Mouse (Mus musculus): ENCODE measurements at regions not wholly inside any gene's neighbourhood (a gene's known extent, or its start where the extent isn't known, plus 50 kb on each side); places are given as distances from the start of the nearest gene placed in this dataset.

DNA sequence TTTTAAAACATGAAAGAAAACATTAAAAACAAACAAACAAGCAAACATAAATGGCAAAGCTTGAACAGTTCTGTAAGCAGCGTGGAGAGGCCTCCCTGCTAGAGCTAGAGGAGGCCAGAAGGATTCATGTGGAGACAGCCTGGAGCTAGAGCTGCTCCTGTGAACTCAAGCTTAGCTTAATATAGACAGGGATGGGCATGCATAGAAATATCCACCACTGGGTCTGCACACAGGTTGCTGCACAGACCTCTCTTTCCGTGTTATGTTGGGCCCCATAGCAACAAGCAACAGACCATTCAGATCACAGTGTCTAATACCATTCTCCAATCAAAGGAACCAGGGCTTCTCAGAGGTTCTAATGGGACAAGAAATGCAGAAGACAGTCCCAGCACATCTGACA is 122.9 kb upstream of the Magi3 start:
- intact Hi-C loops (cut with DNase I) = no loop called here
- DNase-seq (ENCODE audit: low spot score in 2 of 2) = no peak

- peak; percentile 51 to 52 for DNase-seq (ENCODE audit: low spot score in 2 of 2)
- intact Hi-C loops (cut with DNase I) = no loop called here
These were observed 122.0 kb upstream of the Magi3 start for GRCm38 (mm10) chr3:104342220-104342619.

DNA sequence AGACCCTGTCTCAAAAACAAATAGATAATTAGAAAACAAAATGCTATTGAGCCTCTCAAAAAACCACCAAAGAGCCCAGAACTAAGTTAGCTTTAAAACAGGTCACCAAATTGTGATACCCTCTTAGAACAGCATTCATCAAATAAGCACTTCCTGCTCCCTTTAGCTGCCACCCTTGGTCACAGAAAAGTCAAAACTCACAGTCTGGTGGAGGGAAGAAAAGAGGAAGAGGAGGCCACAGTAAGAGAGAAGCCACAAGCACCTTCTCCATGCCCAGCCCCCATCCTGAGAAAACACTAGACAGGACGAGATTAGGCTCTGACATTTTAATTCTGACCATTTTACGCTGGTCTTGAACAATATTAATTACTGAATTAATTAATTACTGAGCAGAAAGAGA is 120.2 kb upstream of the Magi3 start:
- no peak for DNase-seq (ENCODE audit: low spot score in 2 of 2)
- intact Hi-C loops (cut with DNase I) = no loop called here

GRCm38 (mm10) chr3:104336867-104337266 is 116.7 kb upstream of the Magi3 start:
- DNase-seq (ENCODE audit: low spot score in 2 of 2) = no peak
- intact Hi-C loops (cut with DNase I) = no loop called here

DNA sequence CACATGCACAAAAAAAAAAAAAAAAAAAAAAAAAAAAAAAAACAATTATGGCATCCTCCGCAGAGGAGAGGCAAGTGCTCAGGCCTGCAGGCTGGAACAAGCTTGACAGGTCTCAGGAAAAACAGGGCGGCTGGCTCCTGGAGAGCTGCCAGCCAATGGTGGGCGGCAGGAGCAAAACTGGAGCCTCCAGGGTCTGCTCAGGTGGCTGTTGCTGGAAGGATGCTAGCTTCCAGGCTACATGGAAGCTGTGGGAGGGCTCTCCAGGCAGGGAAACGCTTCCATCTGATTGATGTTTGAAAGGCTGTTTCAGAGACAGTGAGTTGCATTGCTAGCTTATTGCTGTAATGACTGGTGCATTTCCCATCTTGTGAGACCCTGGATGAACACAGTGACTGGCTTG is 116.1 kb upstream of the Magi3 start:
- DNase-seq (ENCODE audit: low spot score in 2 of 2) = peak in 1 of 2 experiments; percentile 48

DNA sequence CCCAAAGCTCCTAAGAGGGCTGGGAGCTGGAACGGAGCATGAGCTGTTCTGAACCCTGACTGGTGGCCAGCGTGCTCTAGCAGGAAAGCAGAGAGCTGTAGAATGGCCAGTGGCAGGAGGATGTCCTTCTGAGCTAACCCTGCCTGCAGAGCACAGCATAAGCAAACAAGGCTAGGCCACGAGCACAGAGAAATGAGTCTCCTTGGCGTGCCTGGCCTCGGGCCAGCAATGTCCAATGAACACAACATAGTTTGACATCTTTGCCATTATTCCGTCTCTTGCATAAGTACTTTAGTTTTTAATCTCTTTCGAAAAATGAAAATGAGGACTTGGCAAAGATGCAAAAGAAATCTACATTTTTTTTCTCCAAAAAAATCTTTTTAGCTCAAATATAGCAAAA is 114.6 kb upstream of the Magi3 start:
- intact Hi-C loops (cut with DNase I) = no loop called here

More for the DNA sequence above, 116.1 kb upstream of the Magi3 start:
- intact Hi-C loops (cut with DNase I) = no loop called here

DNA sequence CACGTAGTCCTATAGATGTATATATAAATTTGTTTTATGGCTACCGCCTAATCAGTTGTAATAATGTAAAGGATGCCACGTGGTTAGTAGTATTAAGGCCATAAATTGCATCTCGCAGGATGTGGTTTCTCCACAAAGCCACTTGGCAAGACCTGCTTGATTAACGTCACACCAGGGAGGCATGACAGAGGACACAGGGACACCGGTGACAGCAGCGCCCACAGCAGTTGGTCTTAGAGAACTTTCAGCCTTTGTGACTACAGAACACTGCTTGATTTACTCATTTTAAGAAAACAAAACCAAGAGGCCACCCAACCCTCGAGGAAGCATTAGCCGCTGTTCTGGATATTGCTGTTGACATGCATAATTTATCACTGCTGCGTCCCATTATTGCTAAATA is 113.2 kb upstream of the Magi3 start:
- DNase-seq (ENCODE audit: low spot score in 2 of 2) = no peak

More for the DNA sequence above, 114.6 kb upstream of the Magi3 start:
- DNase-seq (ENCODE audit: low spot score in 2 of 2) = no peak

DNA sequence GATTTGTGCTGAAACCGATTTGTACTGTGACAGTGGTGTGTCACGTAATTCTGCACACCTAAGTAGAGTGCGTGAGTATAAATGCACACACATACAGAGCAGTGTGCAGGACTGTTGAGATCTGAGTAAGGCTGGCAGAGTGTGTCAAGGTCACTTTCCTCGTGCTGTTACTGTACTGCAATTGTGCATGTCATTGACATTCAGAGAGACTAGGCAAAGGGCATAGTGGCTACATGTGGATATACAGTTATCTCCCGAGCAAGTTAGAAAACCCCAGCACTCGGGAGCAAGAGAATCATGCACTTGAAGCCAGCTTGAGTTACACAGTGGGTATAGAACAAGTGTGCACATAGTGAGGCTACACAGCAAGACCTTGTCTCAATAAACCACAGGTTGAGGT is 110.5 kb upstream of the Magi3 start:
- intact Hi-C loops (cut with DNase I) = no loop called here
- no peak for DNase-seq (ENCODE audit: low spot score in 2 of 2)

More for the DNA sequence above, 113.2 kb upstream of the Magi3 start:
- intact Hi-C loops (cut with DNase I) = no loop called here

DNA sequence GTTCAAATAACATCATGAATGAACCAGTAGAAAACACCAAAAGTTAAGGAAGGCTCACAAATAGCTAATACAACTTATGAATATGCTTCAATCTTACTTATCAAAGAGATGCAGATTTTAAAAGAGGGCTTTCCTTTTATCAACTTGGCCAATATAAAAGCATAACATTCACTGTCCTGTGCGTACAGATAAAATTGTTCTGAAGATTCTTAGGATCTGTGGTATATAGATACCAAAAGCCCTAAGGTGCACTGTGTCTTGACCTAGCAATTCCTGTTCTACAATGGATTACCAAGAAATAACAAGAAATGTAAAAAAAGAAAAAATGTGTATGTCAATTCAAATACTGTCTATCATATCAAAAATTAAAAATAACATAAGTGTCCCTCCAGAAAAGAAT is 107.7 kb upstream of the Magi3 start:
- no peak for DNase-seq (ENCODE audit: low spot score in 2 of 2)
- intact Hi-C loops (cut with DNase I) = no loop called here

GRCm38 (mm10) chr3:104327034-104327729 is 107.0 kb upstream of the Magi3 start:
- intact Hi-C loops (cut with DNase I) = no loop called here
- no peak for DNase-seq (ENCODE audit: low spot score in 2 of 2)

- intact Hi-C loops (cut with DNase I) = no loop called here
- no peak for DNase-seq (ENCODE audit: low spot score in 2 of 2)
These were observed 102.4 kb upstream of the Magi3 start for GRCm38 (mm10) chr3:104322591-104322990.

- no peak for DNase-seq (ENCODE audit: low spot score in 2 of 2)
These were observed 100.2 kb upstream of the Magi3 start for GRCm38 (mm10) chr3:104320404-104320803.

GRCm38 (mm10) chr3:104319377-104319776 is 99.2 kb upstream of the Magi3 start:
- intact Hi-C loops (cut with DNase I) = no loop called here
- DNase-seq (ENCODE audit: low spot score in 2 of 2) = no peak

More at GRCm38 (mm10) chr3:104320404-104320803, 100.2 kb upstream of the Magi3 start:
- intact Hi-C loops (cut with DNase I) = no loop called here

GRCm38 (mm10) chr3:104318911-104319310 is 98.7 kb upstream of the Magi3 start:
- peak in 1 of 2 experiments; percentile 24 for DNase-seq (ENCODE audit: low spot score in 2 of 2)
- intact Hi-C loops (cut with DNase I) = no loop called here

DNA sequence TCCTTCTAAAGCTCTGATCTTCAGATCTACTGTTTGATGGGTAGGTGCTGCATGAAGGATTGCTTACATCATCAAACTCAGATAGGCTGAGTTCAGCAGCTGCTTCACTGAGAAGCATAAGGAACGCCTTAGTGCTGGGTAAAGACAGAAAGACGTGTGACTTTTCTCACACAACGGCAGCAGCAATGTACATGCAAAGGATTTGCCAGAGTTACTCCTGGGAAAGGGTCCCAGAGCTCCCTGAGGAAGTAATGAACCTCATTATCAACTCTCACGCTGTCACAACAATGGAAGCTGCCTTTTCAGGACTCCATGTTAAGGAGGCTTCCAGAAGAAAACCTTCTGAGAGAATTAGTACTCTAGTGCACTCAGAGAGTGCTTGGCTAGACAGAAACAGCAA is 97.4 kb upstream of the Magi3 start:
- DNase-seq (ENCODE audit: low spot score in 2 of 2) = no peak
- intact Hi-C loops (cut with DNase I) = no loop called here

- no peak for DNase-seq (ENCODE audit: low spot score in 2 of 2)
- intact Hi-C loops (cut with DNase I) = no loop called here
These were observed 92.9 kb upstream of the Magi3 start for GRCm38 (mm10) chr3:104313063-104313462.

GRCm38 (mm10) chr3:104306961-104307360 is 86.8 kb upstream of the Magi3 start:
- DNase-seq (ENCODE audit: low spot score in 2 of 2) = no peak
- intact Hi-C loops (cut with DNase I) = no loop called here

- no peak for DNase-seq (ENCODE audit: low spot score in 2 of 2)
- intact Hi-C loops (cut with DNase I) = no loop called here
These were observed 85.9 kb upstream of the Magi3 start for GRCm38 (mm10) chr3:104305904-104306563.

DNA sequence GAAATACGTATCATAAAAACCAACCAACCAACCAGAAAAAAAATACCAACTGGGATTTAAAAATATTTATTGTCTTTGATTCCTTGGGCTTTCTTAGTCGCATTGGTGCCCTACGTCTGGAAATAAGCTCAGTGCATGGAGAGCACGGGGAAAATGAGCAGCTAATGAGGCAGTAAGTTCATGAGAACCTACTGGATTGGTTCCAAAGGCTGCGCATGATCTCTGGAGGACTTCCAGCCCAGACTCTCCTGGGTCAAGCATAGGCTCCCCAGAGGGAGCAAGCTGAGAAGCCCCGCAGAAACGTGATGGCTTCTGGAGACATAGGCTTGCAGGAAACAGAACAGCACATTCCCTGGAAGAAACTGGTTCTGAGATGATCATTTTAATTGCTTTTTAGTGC is 83.4 kb upstream of the Magi3 start:
- intact Hi-C loops (cut with DNase I) = loop anchor here (5.0 kb wide), 1 partner anchor 129 kb away; no protein-coding TSS in a partner anchor
- DNase-seq (ENCODE audit: low spot score in 2 of 2) = no peak

DNA sequence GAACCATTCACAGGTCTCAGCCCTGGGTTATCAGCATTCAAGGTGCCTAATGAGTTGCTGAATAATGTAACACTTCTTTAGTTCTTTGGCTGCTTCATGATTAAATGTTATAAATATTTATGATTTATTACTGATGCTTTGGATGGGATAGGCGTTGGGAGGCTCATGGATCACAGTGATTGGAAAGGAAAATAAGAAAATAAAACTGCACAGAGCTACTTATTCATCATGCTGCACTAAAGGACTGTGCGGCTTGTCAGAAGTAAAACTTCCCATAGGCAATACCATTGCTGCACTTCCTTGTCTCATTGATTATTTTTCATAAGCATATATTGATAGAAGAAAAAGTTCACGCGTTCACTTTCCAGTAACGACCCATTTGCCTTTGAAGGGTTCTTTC is 80.0 kb upstream of the Magi3 start:
- intact Hi-C loops (cut with DNase I) = loop anchor here (5.0 kb wide), 1 partner anchor 132 kb away; no protein-coding TSS in a partner anchor
- no peak for DNase-seq (ENCODE audit: low spot score in 2 of 2)

- intact Hi-C loops (cut with DNase I) = no loop called here
- no peak for DNase-seq (ENCODE audit: low spot score in 2 of 2)
These were observed 78.7 kb upstream of the Magi3 start for GRCm38 (mm10) chr3:104298878-104299277.

Data from left cerebral cortex, postnatal 36 days (tissue).